Mouse (Mus musculus) CH12F3 (cell line): Measurements from ENCODE around the gene Gatad2b.
"Not testable (repeated sequence)": the region's sequence is repeated elsewhere in the genome, so short reads cannot be mapped to it uniquely, and the experiment has no call there.

ENCODE experiments used
- in situ Hi-C: fragments of 300-500 bp; cut with MboI; formaldehyde crosslinking; loops from 2 replicates; pipeline ENCODE4 v1.14.3; 2020; ENCODE audit warnings: low sequenced_read_pairs

Gatad2b gene

GRCm38 (mm10) chr3:90265034-90265931, 27.7 kb upstream of the Gatad2b start, which contains the start of gene Dennd4b:
Gene Dennd4b (plus strand): TSS chr3:90265185.
- in situ Hi-C loops = no loop called here

- in situ Hi-C loops = no loop called here
Observed at GRCm38 (mm10) chr3:90265932-90266741, 26.8 kb upstream of the Gatad2b start.

GRCm38 (mm10) chr3:90266901-90267775, 25.8 kb upstream of the Gatad2b start:
- in situ Hi-C loops = no loop called here

GRCm38 (mm10) chr3:90268190-90268589, 24.8 kb upstream of the Gatad2b start:
- in situ Hi-C loops = no loop called here

GRCm38 (mm10) chr3:90268971-90269370, 24.0 kb upstream of the Gatad2b start:
- in situ Hi-C loops = no loop called here

GRCm38 (mm10) chr3:90270784-90271183, 22.2 kb upstream of the Gatad2b start:
- in situ Hi-C loops = no loop called here

GRCm38 (mm10) chr3:90272170-90272569, 20.8 kb upstream of the Gatad2b start:
- in situ Hi-C loops = no loop called here

- in situ Hi-C loops = no loop called here
Observed at GRCm38 (mm10) chr3:90273855-90274254, 19.1 kb upstream of the Gatad2b start.

- in situ Hi-C loops = no loop called here
Observed at GRCm38 (mm10) chr3:90275286-90275685, 17.7 kb upstream of the Gatad2b start.

GRCm38 (mm10) chr3:90276858-90277257, 16.1 kb upstream of the Gatad2b start:
- in situ Hi-C loops = no loop called here

- in situ Hi-C loops = no loop called here
Observed at GRCm38 (mm10) chr3:90277793-90278192, 15.2 kb upstream of the Gatad2b start.

- in situ Hi-C loops = no loop called here
Observed at GRCm38 (mm10) chr3:90278211-90278610, 14.8 kb upstream of the Gatad2b start.

GRCm38 (mm10) chr3:90279216-90279615, 13.8 kb upstream of the Gatad2b start:
- in situ Hi-C loops = no loop called here

- in situ Hi-C loops = no loop called here
Observed at GRCm38 (mm10) chr3:90279743-90280142, 13.2 kb upstream of the Gatad2b start.

- in situ Hi-C loops = no loop called here
Observed at GRCm38 (mm10) chr3:90280708-90281107, 12.3 kb upstream of the Gatad2b start.

- in situ Hi-C loops = no loop called here
Observed at GRCm38 (mm10) chr3:90284150-90284549, 8.8 kb upstream of the Gatad2b start.

GRCm38 (mm10) chr3:90289403-90289802, 3.6 kb upstream of the Gatad2b start:
- in situ Hi-C loops = not testable (repeated sequence)

- in situ Hi-C loops = no loop called here
Observed at GRCm38 (mm10) chr3:90290602-90291001, 2.4 kb upstream of the Gatad2b start.

- in situ Hi-C loops = no loop called here
Observed at GRCm38 (mm10) chr3:90291982-90292344, 1.0 kb upstream of the Gatad2b start.

- in situ Hi-C loops = no loop called here
Observed at GRCm38 (mm10) chr3:90293352-90294063, 530 bp downstream of the Gatad2b start.
